Mouse (Mus musculus): Measurements from ENCODE around the gene Hist2h2ab. TPM values are rescaled to one million over a fixed set of nuclear protein-coding genes. Genes with fewer than 3 reads are reported as not detected.

The Hist2h2ab gene
- polyA plus RNA-seq (2012; rRNA removed) = 2.2 and 20.1 TPM in 2 replicates

GRCm38 (mm10) chr3:96219661-96220130 lies at the start of gene Hist2h2ab, which contains the start of gene Bola1:
Gene Hist2h2ab (plus strand): TSS chr3:96219865.
Gene Bola1 (minus strand): TSS chr3:96219709.

GRCm38 (mm10) chr3:96172197-96173178 lies 47.2 kb upstream of the Hist2h2ab start, which contains the start of gene Sf3b4:
Gene Sf3b4 (plus strand): TSS chr3:96172332.

GRCm38 (mm10) chr3:96180727-96181477 lies 38.8 kb upstream of the Hist2h2ab start, which contains the start of gene Sv2a:
Gene Sv2a (plus strand): TSS chr3:96181151.

GRCm38 (mm10) chr3:96220765-96221639 lies 1.3 kb downstream of the Hist2h2ab start, which contains the start of the genes Hist2h2ac and Hist2h2be:
Gene Hist2h2ac (minus strand): TSS chr3:96220880.
Gene Hist2h2be (plus strand): TSS chr3:96221119.

GRCm38 (mm10) chr3:96238954-96239793 lies 19.5 kb downstream of the Hist2h2ab start, which contains the start of gene Hist2h3c2:
Gene Hist2h3c2 (minus strand): TSS chr3:96239127.

GRCm38 (mm10) chr3:96239949-96240798 lies 20.5 kb downstream of the Hist2h2ab start, which contains the start of gene Hist2h2aa2:
Gene Hist2h2aa2 (minus strand): TSS chr3:96240276.

GRCm38 (mm10) chr3:96245003-96245886 lies 25.6 kb downstream of the Hist2h2ab start, which contains the start of gene Hist2h2aa1:
Gene Hist2h2aa1 (plus strand): TSS chr3:96245497.

GRCm38 (mm10) chr3:96246427-96246856 lies 26.8 kb downstream of the Hist2h2ab start, which contains the start of gene Hist2h3c1:
Gene Hist2h3c1 (plus strand): TSS chr3:96246685.

GRCm38 (mm10) chr3:96262979-96263550 lies 43.4 kb downstream of the Hist2h2ab start, which contains the start of gene Hist2h4:
Gene Hist2h4 (minus strand): TSS chr3:96263311.

GRCm38 (mm10) chr3:96268051-96268775 lies 48.5 kb downstream of the Hist2h2ab start, which contains the start of gene Hist2h3b:
Gene Hist2h3b (plus strand): TSS chr3:96268654.

Other genes with a start within 250 kb of the Hist2h2ab start
- gene Plekho1, start 223.9 kb upstream of the Hist2h2ab start, polyA plus RNA-seq (2012; rRNA removed) = 187 and 193 TPM in 2 replicates
- 18.4 and 30.4 TPM in 2 replicates for gene Vps45, start 161.4 kb upstream of the Hist2h2ab start, polyA plus RNA-seq (2012; rRNA removed)
- gene Otud7b, start 115.3 kb upstream of the Hist2h2ab start, polyA plus RNA-seq (2012; rRNA removed) = 14.9 and 18.9 TPM in 2 replicates
- 7.7 and 18.9 TPM in 2 replicates for gene Mtmr11, start 57.9 kb upstream of the Hist2h2ab start, polyA plus RNA-seq (2012; rRNA removed)
- gene Sf3b4, start 47.5 kb upstream of the Hist2h2ab start, polyA plus RNA-seq (2012; rRNA removed) = 70.9 and 110 TPM in 2 replicates
- gene Sv2a, start 38.7 kb upstream of the Hist2h2ab start, polyA plus RNA-seq (2012; rRNA removed) = 19.2 and 20.4 TPM in 2 replicates
- 54.1 and 66.8 TPM in 2 replicates for gene Bola1, start 156 bp upstream of the Hist2h2ab start, polyA plus RNA-seq (2012; rRNA removed)
- gene Hist2h2ac, start 1.0 kb downstream of the Hist2h2ab start, polyA plus RNA-seq (2012; rRNA removed) = 12.5 and 13.4 TPM in 2 replicates
- 11.2 and 12.1 TPM in 2 replicates for gene Hist2h2be, start 1.3 kb downstream of the Hist2h2ab start, polyA plus RNA-seq (2012; rRNA removed)
- 46.9 and 104 TPM in 2 replicates for gene Hist2h3c2, start 19.3 kb downstream of the Hist2h2ab start, polyA plus RNA-seq (2012; rRNA removed)
- gene Hist2h2aa2, start 20.4 kb downstream of the Hist2h2ab start, polyA plus RNA-seq (2012; rRNA removed) = 4.9 and 34.3 TPM in 2 replicates
- gene Hist2h2aa1, start 25.6 kb downstream of the Hist2h2ab start, polyA plus RNA-seq (2012; rRNA removed) = 15.4 and 49.6 TPM in 2 replicates
- not detected in 2 replicates for gene Hist2h3c1, start 26.8 kb downstream of the Hist2h2ab start, polyA plus RNA-seq (2012; rRNA removed)
- 9.1 and 16.1 TPM in 2 replicates for gene Hist2h4, start 43.4 kb downstream of the Hist2h2ab start, polyA plus RNA-seq (2012; rRNA removed)
- gene Hist2h3b, start 48.8 kb downstream of the Hist2h2ab start, polyA plus RNA-seq (2012; rRNA removed) = 87.7 and 152 TPM in 2 replicates
- gene Hist2h2bb, start 49.9 kb downstream of the Hist2h2ab start, polyA plus RNA-seq (2012; rRNA removed) = 15.3 and 21.5 TPM in 2 replicates
- gene Fcgr1, start 74.1 kb downstream of the Hist2h2ab start, polyA plus RNA-seq (2012; rRNA removed) = 1.9 and 2.0 TPM in 2 replicates
- gene BC107364, start 232.4 kb downstream of the Hist2h2ab start, polyA plus RNA-seq (2012; rRNA removed) = 0.15 TPM in 1 of 2 replicates, not detected in the other